Mouse (Mus musculus) thymus, postnatal 0 days (tissue): Measurements from ENCODE around the gene Ssbp2. TPM values are rescaled to one million over a fixed set of nuclear protein-coding genes. Genes with fewer than 3 reads are reported as not detected.

Experiments used
- DNase-seq: peaks from one replicate; pipeline ENCODE4 v3.0.0-alpha.2; 2015; ENCODE audit warnings: low spot score
- microRNA-seq: library from miRNA; unstranded; fragments of <30 nt; microRNA quantifications from one replicate; pipeline ENCODE4, GENCODE M21; 2016; ENCODE audit warnings: borderline number of aligned reads
- polyA plus RNA-seq: library from polyadenylated mRNA; unstranded; fragments of >200 nt; fragmentation: Nextera tagmentation; extraction: Ambion mirVana; gene quantifications from 2 replicates; pipeline ENCODE4 v1.2.1, GENCODE M21; 2015

The Ssbp2 gene
- polyA plus RNA-seq, 1 experiment from 2014 or later, result 282 TPM

DNA sequence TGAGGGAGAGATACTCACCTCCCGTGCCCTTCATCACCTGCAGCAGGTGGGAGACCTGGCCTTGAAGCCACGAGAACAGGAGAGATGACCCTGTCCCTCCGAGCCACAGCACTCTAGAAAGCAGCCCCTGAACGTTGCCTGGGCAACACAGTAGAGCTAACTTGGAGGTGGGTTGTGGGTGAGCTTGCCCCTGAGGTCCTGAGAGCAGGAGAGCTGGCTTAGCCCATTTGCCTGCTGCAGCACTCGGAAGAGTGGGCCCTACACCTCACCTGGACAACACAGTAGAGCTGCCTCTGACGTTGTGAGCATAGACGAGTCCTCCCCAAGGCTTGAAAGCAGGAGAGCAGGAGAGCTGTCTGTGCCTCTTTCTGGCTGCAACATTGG is 263.6 kb downstream of the Ssbp2 start:
- DNase-seq, result no peak

DNA sequence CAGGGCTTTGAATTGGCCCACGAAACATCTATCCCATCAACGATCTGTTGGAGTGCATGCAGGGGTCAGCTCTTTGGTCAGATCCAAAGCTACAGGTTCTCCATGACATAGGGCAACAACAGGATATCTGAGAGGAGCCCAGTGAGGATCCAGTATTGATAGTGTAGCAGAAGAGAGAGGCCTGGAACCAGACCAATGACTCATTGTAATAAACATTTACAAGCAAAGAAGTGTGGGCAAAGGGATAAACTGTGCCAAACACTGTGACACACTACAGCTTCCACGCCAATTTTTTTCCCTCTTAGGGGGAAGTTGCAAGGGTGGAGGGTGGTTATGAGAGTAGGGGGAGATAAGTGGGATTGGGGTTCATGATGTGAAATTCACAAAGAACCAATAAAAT is 264.1 kb downstream of the Ssbp2 start:
- no peak for DNase-seq

DNA sequence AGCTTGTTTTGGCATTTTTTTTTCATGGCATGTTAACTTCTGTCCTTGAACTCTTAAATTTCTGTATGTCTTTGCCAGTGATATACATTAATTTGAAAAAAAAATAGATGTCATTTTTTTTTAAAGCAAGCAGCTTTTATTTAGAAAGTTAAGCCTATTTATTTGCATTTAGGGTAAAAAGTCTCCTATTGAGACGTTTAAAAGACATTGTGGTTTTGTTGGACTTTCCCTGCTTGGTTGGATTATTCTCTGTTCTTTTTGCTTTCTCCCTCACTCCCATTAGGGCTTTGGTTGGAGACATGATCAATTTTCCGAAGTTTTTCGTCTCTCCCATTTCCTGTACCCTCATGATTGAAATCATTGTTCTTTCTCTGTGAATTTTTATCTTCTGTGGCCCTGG is 265.0 kb downstream of the Ssbp2 start:
- no peak for DNase-seq

DNA sequence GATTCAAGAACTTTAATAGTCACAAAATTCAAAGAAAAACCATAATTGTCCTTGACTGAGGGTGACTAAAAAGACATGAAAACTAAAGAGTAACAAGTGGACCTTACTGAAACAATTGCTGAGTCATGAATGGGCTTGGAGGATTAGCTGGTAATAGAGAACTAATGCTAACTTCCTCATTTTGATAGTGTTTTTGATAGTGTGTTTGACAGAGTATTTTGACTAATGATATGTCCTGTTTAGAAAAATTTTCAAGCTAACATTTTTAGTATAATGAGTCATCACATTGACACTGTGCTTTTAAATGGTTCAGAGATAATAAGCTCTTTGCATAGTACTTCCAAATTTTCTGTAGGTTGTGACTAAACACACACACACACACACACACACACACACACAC is 267.8 kb downstream of the Ssbp2 start:
- DNase-seq, result no peak

DNA sequence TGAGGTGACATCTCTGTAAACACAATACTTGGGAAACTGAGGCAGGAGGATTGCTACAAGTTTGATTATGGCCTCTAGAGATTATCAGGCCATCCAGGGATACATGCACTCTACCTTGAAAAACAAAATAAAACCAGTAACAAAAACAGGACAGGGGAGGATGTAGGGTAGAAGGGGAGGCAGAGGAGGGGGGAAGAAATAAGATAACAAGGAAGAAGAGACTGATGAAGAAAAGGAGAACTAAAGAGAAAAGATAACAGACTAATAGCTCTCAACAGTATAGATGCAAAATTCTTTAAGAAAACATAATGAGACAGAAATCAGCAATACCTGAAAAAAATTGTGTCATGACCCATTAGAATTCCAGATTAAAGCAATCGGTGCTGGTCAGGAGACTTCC is 277.1 kb downstream of the Ssbp2 start:
- DNase-seq, result no peak

DNA sequence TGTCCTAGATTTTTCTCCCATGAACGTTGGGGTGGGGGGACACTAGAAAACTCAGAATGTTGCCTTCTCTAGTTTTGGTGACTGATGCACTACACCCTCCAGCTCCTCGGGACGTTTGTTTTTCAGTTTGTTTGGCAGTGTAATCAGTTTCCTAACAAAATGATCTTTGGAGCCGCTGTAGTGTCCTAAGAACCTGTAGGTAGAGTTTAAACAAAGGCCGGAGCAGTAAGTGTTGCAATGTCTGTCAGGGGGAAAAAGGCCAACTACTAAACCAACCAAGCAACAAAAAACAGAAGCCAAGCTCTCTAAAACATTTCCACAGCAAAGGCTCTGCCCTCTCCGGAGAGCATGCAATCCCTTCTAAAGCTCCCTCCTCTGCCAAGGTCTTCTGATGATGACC is 280.8 kb downstream of the Ssbp2 start:
- no peak for DNase-seq

DNA sequence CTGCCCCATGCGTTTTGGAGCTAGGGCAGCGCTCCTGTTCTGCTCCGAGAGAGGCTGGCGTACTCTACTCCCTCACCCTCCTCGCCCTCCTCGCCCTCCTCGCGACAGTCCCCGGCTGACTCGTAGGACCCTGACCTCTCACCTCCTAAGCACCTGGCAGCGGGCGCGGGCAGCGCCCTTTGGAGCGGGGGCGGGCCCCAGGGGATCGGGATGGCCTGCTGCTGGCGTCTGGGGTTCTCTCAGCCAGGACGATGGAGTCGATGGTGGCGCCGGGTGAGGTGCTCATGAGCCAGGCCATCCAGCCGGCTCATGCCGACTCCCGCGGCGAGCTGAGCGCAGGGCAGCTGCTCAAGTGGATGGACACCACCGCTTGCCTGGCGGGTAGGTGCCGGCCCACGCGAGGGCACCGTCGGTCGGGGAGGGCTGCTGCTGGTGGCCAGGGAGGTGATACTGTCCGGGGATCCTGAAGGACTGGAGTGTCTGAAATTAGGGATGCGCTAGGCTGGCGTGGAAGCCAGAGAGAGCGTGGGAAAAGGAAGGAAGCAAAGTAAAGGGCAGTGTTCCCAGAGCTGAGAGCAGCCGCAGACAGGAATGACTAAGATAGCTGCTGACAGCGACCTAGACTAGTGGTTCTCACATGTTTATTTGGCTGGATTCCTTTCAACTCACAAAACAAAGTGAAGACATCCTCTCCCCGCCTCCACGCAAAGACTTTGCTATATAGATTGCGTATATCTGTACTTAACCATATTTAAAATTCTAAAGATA is 281.4 kb downstream of the Ssbp2 start, which contains the start of gene Acot12:
Gene Acot12, plus strand, starts transcription at position 233 of the 768 bp plus-strand sequence.
- DNase-seq, result no peak

DNA sequence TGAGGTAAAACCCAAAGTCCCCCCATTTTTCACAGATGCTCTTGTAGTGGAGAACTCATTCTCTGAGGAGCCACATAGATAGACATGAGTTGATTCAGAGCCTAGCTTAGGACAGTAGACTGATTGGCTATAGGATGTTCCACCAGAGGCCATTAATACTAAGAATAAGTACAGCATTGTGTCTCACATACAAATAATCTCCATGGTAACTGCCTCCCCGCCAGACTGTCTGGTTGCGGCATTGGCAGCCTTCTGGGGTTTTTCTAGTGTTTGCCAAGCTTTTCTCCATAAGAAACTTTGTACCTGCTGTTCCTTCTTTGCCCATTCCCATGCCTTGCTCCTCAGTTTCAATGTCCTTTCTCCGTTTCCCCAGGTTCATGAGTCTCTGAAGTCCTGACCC is 283.1 kb downstream of the Ssbp2 start:
- no peak for DNase-seq

DNA sequence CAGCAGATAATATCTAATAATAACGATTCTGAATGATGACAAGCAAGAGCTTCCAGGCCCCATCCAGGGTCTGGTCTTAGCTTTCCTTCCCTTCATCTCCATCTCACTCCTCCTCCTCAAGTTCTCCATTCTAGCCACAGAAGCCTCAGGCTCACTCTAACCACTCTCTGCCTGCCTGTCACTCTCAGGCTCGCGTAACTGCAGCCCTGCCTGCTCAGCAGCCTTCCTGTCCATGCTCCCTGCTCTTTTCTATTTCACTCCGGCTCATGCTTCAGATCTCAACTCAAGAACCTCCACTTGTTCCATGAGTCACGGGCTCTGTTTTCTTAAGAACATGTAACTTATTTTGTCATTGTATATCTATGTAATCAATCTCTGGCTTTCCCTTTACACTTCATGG is 286.4 kb downstream of the Ssbp2 start:
- DNase-seq, result no peak

DNA sequence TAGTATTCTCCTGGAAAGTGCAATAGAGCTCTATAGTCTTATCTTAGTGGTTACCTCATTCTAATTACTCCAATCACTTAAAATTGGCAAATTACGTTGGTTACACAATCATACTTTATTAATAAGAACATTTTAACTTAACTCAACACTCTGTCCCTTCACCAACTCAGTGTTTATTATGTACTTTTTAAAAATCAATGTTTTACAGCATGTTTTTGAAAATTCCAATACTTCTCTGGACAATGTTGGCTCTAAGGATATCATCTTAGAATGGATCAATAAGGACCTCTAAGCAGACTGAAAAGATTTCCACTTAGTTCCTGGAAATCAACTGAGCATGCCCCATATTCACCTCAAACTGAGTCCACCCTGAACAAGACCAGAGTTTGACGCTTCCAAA is 288.3 kb downstream of the Ssbp2 start:
- DNase-seq, result no peak

DNA sequence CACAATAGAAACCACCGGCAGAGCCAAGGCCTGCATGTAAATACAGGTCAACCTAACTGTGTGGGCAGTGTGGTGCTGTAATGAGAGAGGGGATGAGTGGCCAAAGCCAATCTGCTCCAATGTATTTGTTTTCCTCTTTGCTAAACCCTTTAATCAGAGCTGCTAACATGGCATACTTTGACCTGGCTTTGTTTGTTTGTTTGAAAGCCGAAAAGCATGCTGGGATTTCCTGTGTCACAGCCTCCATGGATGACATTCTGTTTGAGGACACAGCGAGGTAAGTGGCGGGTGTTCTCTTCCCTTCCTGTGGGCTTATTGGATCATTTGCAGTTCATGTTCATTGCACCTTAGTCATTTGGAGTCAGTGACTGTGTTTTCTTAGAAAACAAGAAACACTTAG is 289.9 kb downstream of the Ssbp2 start:
- DNase-seq, result no peak

Small RNA genes lying within 50 kb of the gene (microRNA-seq; reads per million reads assigned to microRNA genes)
- not detected for gene Gm27656

Other genes starting within 250 kb of the Ssbp2 start
- gene Atg10, start 236.3 kb upstream of the Ssbp2 start, polyA plus RNA-seq, result 18.0 and 21.7 TPM in 2 replicates